Mouse (Mus musculus) left cerebral cortex, adult 2 months (tissue): ENCODE measurements around the gene Zfp385a. TPM values are rescaled to one million over a fixed set of nuclear protein-coding genes. Genes with fewer than 3 reads are reported as not detected.

ENCODE experiments used
- DNase-seq, 2 experiments: peaks; one replicate each; pipeline ENCODE4 v3.0.0; 2021 to 2022; ENCODE audit warnings: low spot score in 2 of 2, mixed read lengths in 1 of 2; ENCODE audit errors: extremely low spot score in 1 of 2
- H3K27ac ChIP-seq: fragments of 200-600 bp; 2 replicates; pipeline ENCODE4 v1.8.1; 2022
- H3K4me3 ChIP-seq: fragments of 200-600 bp; 2 replicates; pipeline ENCODE4 v1.8.1; 2022
- CTCF ChIP-seq: fragments of 200-600 bp; IDR thresholded peaks from 2 replicates; pipeline ENCODE4 v1.8.1; 2022; ENCODE audit warnings: antibody characterized with exemption, mild to moderate bottlenecking, moderate library complexity
- intact Hi-C: fragments of 180-260 bp; cut with DNase I; formaldehyde crosslinking; loops from one replicate; pipeline ENCODE4 v1.15.1; 2025
- total RNA-seq, 2 experiments: library from RNA; stranded (reverse); gene quantifications; 2 replicates each; pipeline ENCODE4 v1.2.3; 2021

Gene Zfp385a
- total RNA-seq, 2 experiments from 2014 or later: 66.1 to 77.5 TPM

- intact Hi-C loops: loop anchor here (2.0 to 10.0 kb wide), 2 partner anchors 27 to 299 kb away; partner anchors contain the start of genes Hoxc4 and Zfp385a
- no peak for DNase-seq
- H3K27ac ChIP-seq: no peak overlapping the region
- no peak overlapping the region for H3K4me3 ChIP-seq
- TF ChIP-seq CTCF: no peak
Observed at GRCm38 (mm10) chr15:103314181-103314580, 25.7 kb downstream of the Zfp385a start.

GRCm38 (mm10) chr15:103313495-103314095 lies 26.3 kb downstream of the Zfp385a start:
- TF ChIP-seq CTCF: peak; percentile 88
- DNase-seq: no peak
- intact Hi-C loops: loop anchor here (2.0 to 10.0 kb wide), 2 partner anchors 27 to 299 kb away; partner anchors contain the start of genes Hoxc4 and Zfp385a
- Histone ChIP-seq H3K4me3 (no peak overlapping the region), H3K27ac (no peak overlapping the region)

- H3K4me3 ChIP-seq: no peak within 1 kb of the TSS
- no peak for TF ChIP-seq CTCF
- intact Hi-C loops: loop anchor here (10.0 kb wide), 1 partner anchor 296 kb away; the partner anchor contains the start of gene Hoxc4
- DNase-seq: no peak
- no peak within 1 kb of the TSS for H3K27ac ChIP-seq
Observed at GRCm38 (mm10) chr15:103310365-103310910, 29.5 kb downstream of the Zfp385a start, which contains the start of gene Gpr84. Gpr84 (minus strand) TSS chr15:103310612.

- H3K4me3 ChIP-seq: no peak overlapping the region
- intact Hi-C loops: loop anchor here (10.0 kb wide), 1 partner anchor 564 kb away; no protein-coding TSS in a partner anchor
- no peak for DNase-seq
- no peak overlapping the region for H3K27ac ChIP-seq
- TF ChIP-seq CTCF: no peak
Observed at GRCm38 (mm10) chr15:103308876-103309580, 30.9 kb downstream of the Zfp385a start.

- TF ChIP-seq CTCF: no peak; the same call in 1 of the 2 replicates
- DNase-seq: no peak
- Histone ChIP-seq H3K27ac (no peak overlapping the region), H3K4me3 (no peak overlapping the region)
- intact Hi-C loops: loop anchor here (10.0 kb wide), 1 partner anchor 563 kb away; no protein-coding TSS in a partner anchor
Observed at GRCm38 (mm10) chr15:103308056-103308875, 31.6 kb downstream of the Zfp385a start.

GRCm38 (mm10) chr15:103307125-103307524 lies 32.8 kb downstream of the Zfp385a start:
- peak; percentile 100 for TF ChIP-seq CTCF
- H3K27ac ChIP-seq: peak overlapping the region; percentile 37; the same call in 1 of the 2 replicates
- peak; percentile 89 to 90 for DNase-seq
- intact Hi-C loops: loop anchor here (1.0 to 10.0 kb wide), 4 partner anchors 22 to 562 kb away; no protein-coding TSS in a partner anchor
- H3K4me3 ChIP-seq: no peak overlapping the region

GRCm38 (mm10) chr15:103305792-103306645 lies 33.9 kb downstream of the Zfp385a start:
- H3K4me3 ChIP-seq: peak overlapping the region; percentile 60
- intact Hi-C loops: loop anchor here (2.0 to 10.0 kb wide), 3 partner anchors 21 to 561 kb away; partner anchors contain the start of gene Hnrnpa1
- H3K27ac ChIP-seq: peak overlapping the region; percentile 97
- TF ChIP-seq CTCF: no peak
- peak in 1 of 2 experiments; percentile 11 for DNase-seq

- H3K27ac ChIP-seq: peak overlapping the region; percentile 97
- TF ChIP-seq CTCF: no peak
- H3K4me3 ChIP-seq: peak overlapping the region; percentile 60
- DNase-seq: peak; percentile 94 to 96
- intact Hi-C loops: loop anchor here (2.0 to 10.0 kb wide), 2 partner anchors 64 to 560 kb away; partner anchors contain the start of gene Hnrnpa1
Observed at GRCm38 (mm10) chr15:103305070-103305678, 34.7 kb downstream of the Zfp385a start.

GRCm38 (mm10) chr15:103304616-103304969 lies 35.3 kb downstream of the Zfp385a start:
- peak overlapping the region; percentile 93 for H3K27ac ChIP-seq
- intact Hi-C loops: loop anchor here (2.0 to 10.0 kb wide), 2 partner anchors 64 to 560 kb away; partner anchors contain the start of gene Hnrnpa1

More at GRCm38 (mm10) chr15:103304616-103304969, 35.3 kb downstream of the Zfp385a start:
- no peak for TF ChIP-seq CTCF
- DNase-seq: no peak
- H3K4me3 ChIP-seq: peak overlapping the region; percentile 60
